10 mouse cellular contexts compared by ENCODE assay signal in genomic region chr16:90882501-90882977, GRCm38 (mm10). TPM values are rescaled to one million over a fixed set of nuclear protein-coding genes. Genes with fewer than 3 reads are reported as not detected.
A peak's percentile ranks its signal among the peaks of the same experiment; 100 is the strongest.
DNase-seq lines count a peak whose midpoint lies in the region; ATAC-seq and TF ChIP-seq lines count a peak whose summit lies in the region.
"Had no signal": no experiment of that assay in that cellular context is flagged by ENCODE, and none has a peak within 500 bp of the region (broad histone marks: within the 10 kb centered on the region; RNA-seq: fewer than 3 reads in every experiment).

No protein-coding gene starts in this region.

- peak; percentile 52; the same call in 1 of the 2 replicates for ATAC-seq in kidney, embryonic 14.5 days (ENCODE audit: low FRiP score, low TSS enrichment)
- ATAC-seq in heart, embryonic 16.5 days (replicated peaks; ENCODE audit: extremely low read depth, insufficient read depth, low FRiP score), result peak; percentile 75
- no peak for ATAC-seq in inflammation-experienced regulatory T-cells, adult 6 months

- no peaks in the 10 kb centered on the region for H3K9me3 ChIP-seq in kidney, embryonic 14.5 days (ENCODE audit: control insufficient read depth, low read length)
- H3K9me3 ChIP-seq in heart, embryonic 16.5 days (replicated peaks; ENCODE audit: control insufficient read depth, low read length), result no peaks in the 10 kb centered on the region
- H3K9me3 ChIP-seq: G1E had no signal

- H3K9ac ChIP-seq in kidney, embryonic 14.5 days (ENCODE audit: low read depth, low read length), result no peak overlapping the region
- no peak overlapping the region for H3K9ac ChIP-seq in heart, embryonic 16.5 days (ENCODE audit: low read length)

- H3K4me2 ChIP-seq in kidney, embryonic 14.5 days (replicated peaks; ENCODE audit: low read depth, low read length), result no peak overlapping the region
- H3K4me2 ChIP-seq in heart, embryonic 16.5 days (ENCODE audit: low read depth, low read length), result no peak overlapping the region

- 53% methylated on average over 8 of the region's 8 CpGs for WGBS in kidney, embryonic 14.5 days
- WGBS in heart, embryonic 16.5 days, result 33% methylated on average over 8 of the region's 8 CpGs

- TF ChIP-seq POLR2A in brain, embryonic 14.5 days (IDR thresholded peaks at IDR 0.05; ENCODE audit: borderline replicate concordance, extremely low read depth, insufficient read depth, insufficient read length, poor library complexity, severe bottlenecking), result no peak

- H3K4me3 ChIP-seq in kidney, embryonic 14.5 days (ENCODE audit: low read length), result no peak overlapping the region
- H3K4me3 ChIP-seq in heart, embryonic 16.5 days (ENCODE audit: low read length), result no peak overlapping the region

- H3K27ac ChIP-seq in kidney, embryonic 14.5 days (ENCODE audit: low read depth, low read length), result no peak overlapping the region; the same call in 1 of the 2 replicates
- H3K27ac ChIP-seq in heart, embryonic 16.5 days (ENCODE audit: low read length), result 0 out of 2 replicates have a peak overlapping the region, but pooled peaks have one; percentile 30

- no peak for TF ChIP-seq CTCF in brain, embryonic 14.5 days (IDR thresholded peaks at IDR 0.05; ENCODE audit: borderline replicate concordance, extremely low read depth, insufficient read depth, insufficient read length)

- no peak for DNase-seq in kidney, adult 11 months
- peak; percentile 60 for DNase-seq in brain, embryonic 14.5 days (ENCODE audit: low read depth)
- DNase-seq in ovary, postnatal 10 days (ENCODE audit: low spot score), result peak; percentile 35
- no peak for DNase-seq in layer of hippocampus, adult 18-20 months (ENCODE audit: low spot score in 2 of 2)
- DNase-seq in frontal cortex, postnatal 36 days (ENCODE audit: low spot score in 2 of 2), result no peak

- no peaks in the 10 kb centered on the region for H3K27me3 ChIP-seq in kidney, embryonic 14.5 days (ENCODE audit: control insufficient read depth, insufficient read depth, low read length)
- no peaks in the 10 kb centered on the region for H3K27me3 ChIP-seq in heart, embryonic 16.5 days (ENCODE audit: control insufficient read depth, insufficient read depth, low read length)

- H3K4me1 ChIP-seq in kidney, embryonic 14.5 days (ENCODE audit: control insufficient read depth, insufficient read depth, low read length), result 0 out of 2 replicates have a peak, but pooled peaks cover 3% of the 10 kb centered on the region
- H3K4me1 ChIP-seq in heart, embryonic 16.5 days (ENCODE audit: control insufficient read depth, insufficient read depth, low read length), result peaks cover 13% of the 10 kb centered on the region

- no peaks in the 10 kb centered on the region for H3K36me3 ChIP-seq in kidney, embryonic 14.5 days (ENCODE audit: control insufficient read depth, insufficient read depth, low read length)
- H3K36me3 ChIP-seq in heart, embryonic 16.5 days (ENCODE audit: control insufficient read depth, insufficient read depth), result no peaks in the 10 kb centered on the region
- H3K36me3 ChIP-seq: G1E had no signal

RNA-seq across cellular contexts. Expression of gene Cfap298, which starts 52.4 kb away (rescaled TPM):
- 47.7 and 50.7 TPM in 2 replicates for polyA plus RNA-seq in kidney, embryonic 14.5 days (2014; fragmentation: Nextera tagmentation; extraction: Ambion mirVana)
- polyA plus RNA-seq in brain, embryonic 14.5 days (2012; rRNA removed), result 23.0 and 24.4 TPM in 2 replicates
- 48.2 and 54.4 TPM in 2 replicates for polyA plus RNA-seq in heart, embryonic 16.5 days (2015; fragmentation: Nextera tagmentation; extraction: Ambion mirVana)
- 10 to 100 TPM; 47.2 to 59.6 TPM for total RNA-seq in layer of hippocampus, adult 18-20 months (2021)
- polyA plus RNA-seq in inflammation-experienced regulatory T-cells, adult 6 months (2017; shearing (Covaris generic)), result 10 to 100 TPM; 25.3 to 32.2 (median 26.2) TPM

RNA-seq across cellular contexts. Expression of gene Eva1c, which starts 56.0 kb away (rescaled TPM):
- polyA plus RNA-seq in kidney, embryonic 14.5 days (2014; fragmentation: Nextera tagmentation; extraction: Ambion mirVana), result 0.20 and 0.51 TPM in 2 replicates
- 2.2 and 3.7 TPM in 2 replicates for polyA plus RNA-seq in brain, embryonic 14.5 days (2012; rRNA removed)
- 3.3 TPM in 2 replicates for polyA plus RNA-seq in heart, embryonic 16.5 days (2015; fragmentation: Nextera tagmentation; extraction: Ambion mirVana)
- 1 to 10 TPM; 2.8 to 3.0 TPM for total RNA-seq in layer of hippocampus, adult 18-20 months (2021)
- polyA plus RNA-seq in inflammation-experienced regulatory T-cells, adult 6 months (2017; shearing (Covaris generic)), result not detected
- total RNA-seq: common myeloid progenitor, adult 5-6 weeks had no signal
- polyA plus RNA-seq: G1E had no signal

Comparison
In these comparisons a context has a peak if more than half of its experiments do, and no peak if none do; other contexts are left out.
1. DNase-seq: peak in brain, embryonic 14.5 days (single experiment) and ovary, postnatal 10 days (single experiment); none in kidney, adult 11 months (single experiment), layer of hippocampus, adult 18-20 months (0 of 2) and frontal cortex, postnatal 36 days (0 of 2).